Mouse (Mus musculus): ENCODE measurements around the gene Nusap1.

DNA sequence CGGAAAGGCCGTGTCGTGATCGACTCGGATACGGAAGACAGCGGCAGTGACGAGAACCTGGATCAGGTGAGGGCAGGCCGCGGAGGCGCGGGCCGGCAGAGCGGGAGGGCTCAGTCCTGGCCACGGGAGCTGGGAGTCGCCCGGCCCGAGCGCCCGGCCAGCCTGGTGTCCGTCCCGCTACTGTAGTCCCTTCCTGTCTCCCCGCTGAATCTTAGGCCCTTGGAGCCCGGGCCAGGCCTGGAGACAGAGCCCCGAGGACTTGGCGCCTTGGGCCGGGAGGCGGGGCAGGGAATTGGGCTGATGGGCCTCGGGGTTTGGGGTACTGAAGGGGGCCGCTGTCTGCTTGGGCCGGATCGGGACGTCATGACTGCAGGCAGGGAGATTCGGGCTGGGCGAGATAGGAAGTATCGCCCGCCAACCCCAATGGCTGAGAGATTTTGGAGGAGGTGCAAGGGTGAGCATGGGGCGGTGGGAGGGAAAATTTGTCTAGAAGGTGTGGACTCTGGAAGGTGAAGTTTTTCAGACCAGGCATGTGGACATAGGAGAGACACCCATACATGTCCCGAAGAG lies 57.2 kb downstream of the Nusap1 start:
- TF ChIP-seq CTCF (IDR thresholded peaks at IDR 0.05; ENCODE audit: extremely low read depth, insufficient read length, insufficient replicate concordance, low read depth, low read length) (no peak), POLR2A (IDR thresholded peaks at IDR 0.05; ENCODE audit: low read depth, low read length) (no peak)

All from small intestine, adult 2 months (tissue).